Mouse (Mus musculus) ES-Bruce4 (cell line): ENCODE results near the gene Bsn.

Experiments
- CTCF ChIP-seq: IDR thresholded peaks from one replicate; pipeline ENCODE4 v1.8.1; 2011; ENCODE audit warnings: low read depth, low read length
- EP300 ChIP-seq: IDR thresholded peaks from 2 replicates; pipeline ENCODE4 v1.6.1; 2011; ENCODE audit warnings: low read depth, low read length; ENCODE audit not compliant: insufficient read depth
- POLR2A ChIP-seq: IDR thresholded peaks from one replicate; pipeline ENCODE4 v1.8.1; 2011; ENCODE audit warnings: low read length; ENCODE audit not compliant: insufficient read depth

- TF ChIP-seq POLR2A = no peak
- TF ChIP-seq CTCF = no peak
- TF ChIP-seq EP300 = no peak
Observed at GRCm38 (mm10) chr9:108187616-108188015, 2.6 kb downstream of the Bsn start.
